Mouse (Mus musculus): Measurements from ENCODE around the gene Gria1.

GRCm38 (mm10) chr11:57319374-57319773 is 308.2 kb downstream of the Gria1 start:
- no peak for TF ChIP-seq CTCF (IDR thresholded peaks at IDR 0.05; ENCODE audit: insufficient read depth, low read depth, low read length)
- no peak for TF ChIP-seq POLR2A (IDR thresholded peaks at IDR 0.05; ENCODE audit: insufficient read depth, low read depth, low read length)
